Mouse (Mus musculus) ES-Bruce4 (cell line): ENCODE results near the gene Hoxd12.

Experiments
- CTCF ChIP-seq: IDR thresholded peaks from one replicate; pipeline ENCODE4 v1.8.1; 2011; ENCODE audit warnings: low read depth, low read length
- EP300 ChIP-seq: IDR thresholded peaks from 2 replicates; pipeline ENCODE4 v1.6.1; 2011; ENCODE audit warnings: low read depth, low read length; ENCODE audit not compliant: insufficient read depth
- POLR2A ChIP-seq: IDR thresholded peaks from one replicate; pipeline ENCODE4 v1.8.1; 2011; ENCODE audit warnings: low read length; ENCODE audit not compliant: insufficient read depth

DNA sequence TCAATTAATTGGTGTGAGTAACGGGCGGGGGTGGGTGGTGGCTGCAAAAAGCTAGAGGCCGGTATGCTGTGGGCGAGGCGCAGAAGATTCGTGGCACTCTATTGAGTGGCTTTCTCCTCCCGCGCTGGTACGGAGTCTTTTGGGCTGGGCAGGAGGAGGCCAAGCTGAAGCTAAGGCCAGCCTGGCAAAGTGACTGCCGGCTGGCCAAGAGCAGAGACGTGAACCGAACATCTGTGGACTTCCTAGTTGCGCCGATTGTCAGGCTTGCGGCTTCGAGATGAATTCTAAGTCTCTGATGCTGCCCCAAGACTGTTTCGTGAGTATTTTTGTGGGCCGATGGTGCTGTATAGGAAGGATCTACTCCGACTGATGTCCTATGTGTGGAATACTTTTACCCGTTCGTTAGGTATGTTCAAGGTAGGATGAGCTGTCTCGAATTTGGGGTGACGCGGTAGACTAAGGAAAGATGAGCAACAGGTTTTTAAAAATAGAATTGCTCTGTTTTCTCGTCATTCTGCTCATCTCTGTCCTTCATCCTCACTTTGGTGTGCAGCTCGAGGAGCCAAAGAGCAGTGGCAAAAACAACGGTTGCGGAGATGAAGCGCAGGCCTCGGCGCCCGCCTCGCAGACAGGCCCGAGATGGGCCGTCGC, 7.5 kb upstream of the Hoxd12 start:
- TF ChIP-seq POLR2A (no peak), CTCF (no peak), EP300 (no peak)
